Mouse (Mus musculus) MEL (cell line): Measurements from ENCODE around the gene Smtn.

Experiments
- CHD1 ChIP-seq: IDR thresholded peaks from 2 replicates; pipeline ENCODE4 v1.6.1; 2012; ENCODE audit warnings: low read depth, mild to moderate bottlenecking, inconsistent platforms, low read length, improper control_type of control experiment
- CTCF ChIP-seq, 3 experiments: IDR thresholded peaks in 2 of 3; conservative IDR thresholded peaks in 1 of 3; 2 replicates each; pipeline ENCODE4 v1.5.1; 2011 to 2012; ENCODE audit warnings: low read length in 3 of 3, low read depth in 2 of 3, mild to moderate bottlenecking in 2 of 3, improper control_type of control experiment in 1 of 3, inconsistent platforms in 1 of 3, mixed read lengths in 1 of 3, moderate library complexity in 1 of 3; ENCODE audit not compliant: control insufficient read depth in 1 of 3, insufficient read depth in 1 of 3, poor library complexity in 1 of 3, severe bottlenecking in 1 of 3
- EP300 ChIP-seq, 2 experiments: IDR thresholded peaks; 2 replicates each; pipeline ENCODE4 v1.6.1; 2011; ENCODE audit warnings: improper control_type of control experiment in 2 of 2, low read length in 2 of 2, low read depth in 1 of 2, mild to moderate bottlenecking in 1 of 2
- GABPA ChIP-seq: IDR thresholded peaks from 2 replicates; pipeline ENCODE4 v1.6.1; 2012; ENCODE audit warnings: low read depth, mild to moderate bottlenecking, inconsistent platforms, low read length, improper control_type of control experiment, moderate library complexity
- HCFC1 ChIP-seq: IDR thresholded peaks from 2 replicates; pipeline ENCODE4 v1.6.1; 2012; ENCODE audit warnings: low read depth, mild to moderate bottlenecking, inconsistent platforms, low read length, improper control_type of control experiment, moderate library complexity
- MAFK ChIP-seq: IDR thresholded peaks from 2 replicates; pipeline ENCODE4 v1.6.1; 2011; ENCODE audit warnings: low read depth, mild to moderate bottlenecking, low read length, improper control_type of control experiment, borderline replicate concordance
- MAX ChIP-seq: IDR thresholded peaks from 2 replicates; pipeline ENCODE4 v1.6.1; 2011; ENCODE audit warnings: low read length, improper control_type of control experiment
- MXI1 ChIP-seq: IDR thresholded peaks from 2 replicates; pipeline ENCODE4 v1.6.1; 2011; ENCODE audit warnings: mild to moderate bottlenecking, low read depth, low read length, improper control_type of control experiment
- POLR2A ChIP-seq, 2 experiments: IDR thresholded peaks; 2 replicates each; pipeline ENCODE4 v1.6.1; 2011 to 2012; ENCODE audit warnings: low read length in 2 of 2, mild to moderate bottlenecking in 2 of 2, control low read depth in 1 of 2, improper control_type of control experiment in 1 of 2, low read depth in 1 of 2, moderate library complexity in 1 of 2; ENCODE audit not compliant: control insufficient read depth in 1 of 2, insufficient read depth in 1 of 2, poor library complexity in 1 of 2
- TAL1 ChIP-seq: IDR thresholded peaks from 2 replicates; pipeline ENCODE4 v1.6.1; 2012; ENCODE audit warnings: mild to moderate bottlenecking, inconsistent platforms, low read length, moderate library complexity, mixed read lengths
- USF1 ChIP-seq: IDR thresholded peaks from 2 replicates; pipeline ENCODE4 v1.6.1; 2014; ENCODE audit warnings: low read depth, mild to moderate bottlenecking, inconsistent platforms, low read length, improper control_type of control experiment, moderate library complexity
- ZC3H11A ChIP-seq: IDR thresholded peaks from 2 replicates; pipeline ENCODE4 v1.6.1; 2012; ENCODE audit warnings: low read depth, mild to moderate bottlenecking, inconsistent platforms, low read length, improper control_type of control experiment
- ZKSCAN1 ChIP-seq: IDR thresholded peaks from 2 replicates; pipeline ENCODE4 v1.6.1; 2012; ENCODE audit warnings: low read depth, mild to moderate bottlenecking, inconsistent platforms, low read length, improper control_type of control experiment, moderate library complexity

GRCm38 (mm10) chr11:3567896-3568295 is 27.5 kb upstream of the Smtn start:
- TF ChIP-seq HCFC1 (no peak), MXI1 (no peak), USF1 (no peak), GABPA (no peak), POLR2A (IDR thresholded peaks at IDR 0.05; ENCODE audit: control insufficient read depth in 1 of 2, insufficient read depth in 1 of 2, low read depth in 1 of 2, low read length in 2 of 2, poor library complexity in 1 of 2) (no peak), MAX (no peak), CTCF (IDR thresholded peaks at IDR 0.05 in 2 of 3, conservative IDR thresholded peaks at IDR 0.05 in 1 of 3; ENCODE audit: control insufficient read depth in 1 of 3, insufficient read depth in 1 of 3, low read depth in 2 of 3, low read length in 3 of 3, poor library complexity in 1 of 3, severe bottlenecking in 1 of 3) (no peak), TAL1 (no peak), EP300 (IDR thresholded peaks at IDR 0.05; ENCODE audit: low read depth in 1 of 2, low read length in 2 of 2) (no peak), ZC3H11A (no peak), ZKSCAN1 (no peak), CHD1 (no peak), MAFK (no peak)
